Mouse (Mus musculus) brain, embryonic 14.5 days (tissue): ENCODE data around the gene Spock1.

Experiments used
- CTCF ChIP-seq: fragments of 200-500 bp; IDR thresholded peaks from 2 replicates; pipeline ENCODE4 v1.5.1; 2012; ENCODE audit warnings: inconsistent platforms, mild to moderate bottlenecking, moderate library complexity, borderline replicate concordance; ENCODE audit not compliant: insufficient read depth, insufficient read length; ENCODE audit errors: extremely low read depth
- POLR2A ChIP-seq: fragments of 200-500 bp; IDR thresholded peaks from 2 replicates; pipeline ENCODE4 v1.6.1; 2012; ENCODE audit warnings: mild to moderate bottlenecking, inconsistent platforms, borderline replicate concordance; ENCODE audit not compliant: poor library complexity, insufficient read depth, insufficient read length, severe bottlenecking; ENCODE audit errors: extremely low read depth

DNA sequence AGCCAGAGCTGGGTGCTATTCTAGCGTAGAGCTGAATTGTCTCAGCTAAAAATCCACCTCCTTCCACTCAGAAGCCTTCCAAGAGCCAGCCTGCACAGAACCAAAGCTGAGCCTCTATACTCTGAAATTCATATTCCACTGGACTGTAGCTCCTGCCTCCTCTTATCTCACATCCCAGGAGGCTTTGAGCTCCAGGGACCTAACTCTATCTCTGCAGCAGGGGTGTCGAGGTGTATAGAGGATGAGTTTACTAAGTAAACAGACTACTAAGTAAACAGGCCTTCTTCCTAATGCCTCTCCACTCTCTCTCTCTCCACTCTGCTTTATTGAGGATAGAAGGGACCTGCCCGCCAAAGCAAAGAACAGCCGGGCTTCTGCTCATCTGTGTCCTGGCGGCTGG, 167.7 kb downstream of the Spock1 start:
- TF ChIP-seq CTCF (no peak), POLR2A (no peak)
